Mouse (Mus musculus) midbrain, embryonic 15.5 days (tissue): Measurements from ENCODE around the gene 4933434E20Rik. TPM values are rescaled to one million over a fixed set of nuclear protein-coding genes. Genes with fewer than 3 reads are reported as not detected.
A peak's percentile ranks its signal among the peaks of the same experiment; 100 is the strongest.

Experiments used
- ATAC-seq: fragments of 200-750 bp; cut with Nextera tagmentation; replicated peaks from 2 replicates; pipeline ENCODE4 v1.8.0; 2017; ENCODE audit warnings: moderate TSS enrichment
- H3K27ac ChIP-seq: fragments of 300-500 bp; sonication (generic); 2 replicates; pipeline ENCODE4 v1.5.1; 2015; ENCODE audit warnings: mild to moderate bottlenecking, inconsistent platforms
- H3K27me3 ChIP-seq: fragments of 300-500 bp; sonication (generic); replicated peaks from 2 replicates; pipeline ENCODE4 v1.6.1; 2015; ENCODE audit warnings: inconsistent platforms
- H3K36me3 ChIP-seq: fragments of 300-500 bp; sonication (generic); replicated peaks from 2 replicates; pipeline ENCODE4 v1.6.1; 2015; ENCODE audit warnings: inconsistent platforms
- H3K4me1 ChIP-seq: fragments of 300-500 bp; sonication (generic); 2 replicates; pipeline ENCODE4 v1.6.1; 2015; ENCODE audit warnings: inconsistent platforms
- H3K4me2 ChIP-seq: fragments of 300-500 bp; sonication (generic); 2 replicates; pipeline ENCODE4 v1.6.1; 2015; ENCODE audit warnings: inconsistent platforms, mild to moderate bottlenecking, moderate library complexity
- H3K4me3 ChIP-seq: fragments of 300-500 bp; sonication (generic); 2 replicates; pipeline ENCODE4 v1.5.1; 2015; ENCODE audit warnings: mild to moderate bottlenecking, inconsistent platforms
- H3K9ac ChIP-seq: fragments of 300-500 bp; sonication (generic); 2 replicates; pipeline ENCODE4 v1.6.1; 2015; ENCODE audit warnings: mild to moderate bottlenecking, inconsistent platforms
- H3K9me3 ChIP-seq: fragments of 300-500 bp; sonication (generic); 2 replicates; pipeline ENCODE4 v1.6.1; 2016; ENCODE audit warnings: inconsistent platforms
- WGBS: fragments of 180-500 bp; shearing (Covaris S2); methylation state at CpG from one replicate; pipeline ENCODE4 v1.1.7; 2015; ENCODE audit warnings: mixed read lengths; 5-methylcytosine and 5-hydroxymethylcytosine counted together
- microRNA counts: library from miRNA; unstranded; fragments of <30 nt; microRNA quantifications from one replicate; lab custom pipeline; 2016
- microRNA-seq: library from miRNA; unstranded; fragments of <30 nt; microRNA quantifications from one replicate; pipeline ENCODE4, GENCODE M21; 2016
- polyA plus RNA-seq: library from polyadenylated mRNA; unstranded; fragments of >200 nt; fragmentation: Nextera tagmentation; extraction: Ambion mirVana; gene quantifications from 2 replicates; pipeline ENCODE4 v1.2.1, GENCODE M21; 2015

4933434E20Rik gene
- polyA plus RNA-seq, 1 experiment from 2014 or later = 210 TPM

DNA sequence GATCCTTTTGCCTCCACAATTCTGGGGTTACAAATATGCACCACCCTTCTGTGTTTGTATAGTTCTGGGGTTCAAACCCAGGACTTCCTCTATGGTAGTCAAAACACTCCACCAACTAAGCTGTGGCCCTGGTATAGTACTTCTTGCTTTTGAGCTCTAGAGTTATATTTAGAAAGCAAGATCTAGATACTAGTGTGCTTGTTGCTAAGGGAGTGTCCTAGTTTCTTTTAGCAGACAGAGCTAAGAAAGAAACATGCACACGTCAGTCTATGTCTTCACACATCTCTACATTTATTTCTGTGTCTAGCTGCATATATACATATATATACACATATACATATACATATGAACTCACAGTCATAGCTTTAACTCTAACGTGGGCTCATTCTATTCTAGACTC lies 60.3 kb downstream of the 4933434E20Rik start:
- Histone ChIP-seq H3K9me3 (no peaks in the 10 kb centered on the region), H3K27me3 (no peaks in the 10 kb centered on the region), H3K36me3 (no peaks in the 10 kb centered on the region), H3K4me1 (no peaks in the 10 kb centered on the region), H3K9ac (no peak overlapping the region), H3K4me3 (no peak overlapping the region), H3K27ac (no peak overlapping the region), H3K4me2 (no peak overlapping the region)
- 83% methylated on average over 2 of the region's 2 CpGs for WGBS
- no peak for ATAC-seq

GRCm38 (mm10) chr3:90114342-90114741 lies 62.9 kb downstream of the 4933434E20Rik start:
- 87% methylated on average over 2 of the region's 2 CpGs for WGBS
- no peak for ATAC-seq
- Histone ChIP-seq H3K4me3 (no peak overlapping the region), H3K9me3 (no peaks in the 10 kb centered on the region), H3K27ac (no peak overlapping the region), H3K4me1 (no peaks in the 10 kb centered on the region), H3K4me2 (no peak overlapping the region), H3K36me3 (no peaks in the 10 kb centered on the region), H3K9ac (no peak overlapping the region), H3K27me3 (no peaks in the 10 kb centered on the region)

DNA sequence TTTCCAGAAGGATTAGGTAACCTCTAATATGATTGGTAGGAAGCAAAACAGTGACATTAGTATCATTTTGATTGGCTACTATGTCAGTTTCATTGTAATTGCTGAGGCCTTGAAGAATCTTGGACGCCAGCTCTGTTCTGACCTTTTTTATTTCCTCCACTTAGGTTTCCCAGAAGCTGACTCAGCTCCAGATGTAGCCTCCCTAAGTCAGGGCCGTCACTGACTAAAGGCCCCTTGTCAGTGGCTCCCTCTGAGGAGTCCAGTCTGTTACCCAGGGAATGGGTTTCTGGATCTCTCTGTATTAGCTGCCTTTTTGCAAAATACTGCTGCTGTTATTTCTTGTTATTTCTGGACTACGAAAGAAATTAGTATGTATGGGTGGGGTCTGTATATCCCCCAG lies 64.1 kb downstream of the 4933434E20Rik start:
- Histone ChIP-seq H3K4me1 (no peaks in the 10 kb centered on the region), H3K27me3 (no peaks in the 10 kb centered on the region), H3K9me3 (no peaks in the 10 kb centered on the region), H3K9ac (no peak overlapping the region), H3K27ac (no peak overlapping the region), H3K4me2 (no peak overlapping the region), H3K4me3 (no peak overlapping the region), H3K36me3 (no peaks in the 10 kb centered on the region)
- WGBS = 75% methylated on average over 3 of the region's 3 CpGs
- ATAC-seq = no peak

MicroRNA genes within 50 kb of the gene (microRNA counts, 519-probe panel; counts per million panel counts)
- 3,352 counts per million, percentile 77 among the panel's probes with 10 or more counts for microRNA mmu-miR-190b (lab: Ali Mortazavi, UCI)

Small RNAs within 50 kb of the gene (microRNA-seq; reads per million reads assigned to microRNA genes)
- gene Mir190b = 28.1 reads per million, percentile 39 among the genes with 10 or more reads in this experiment
- 0.74 reads per million for gene Mir7669

Other genes with a start within 250 kb of the 4933434E20Rik start
- 1.6 TPM in 2 replicates for gene She, start 220.3 kb upstream of the 4933434E20Rik start, polyA plus RNA-seq
- 1.1 and 1.2 TPM in 2 replicates for gene Il6ra, start 138.4 kb upstream of the 4933434E20Rik start, polyA plus RNA-seq
- 12.8 and 13.6 TPM in 2 replicates for gene Atp8b2, start 88.1 kb upstream of the 4933434E20Rik start, polyA plus RNA-seq
- gene Hax1, start 52.9 kb upstream of the 4933434E20Rik start, polyA plus RNA-seq = 106 and 121 TPM in 2 replicates
- 126 and 135 TPM in 2 replicates for gene Ubap2l, start 992 bp downstream of the 4933434E20Rik start, polyA plus RNA-seq
- 382 TPM in 2 replicates for gene Tpm3, start 21.0 kb downstream of the 4933434E20Rik start, polyA plus RNA-seq
- 0.26 and 0.43 TPM in 2 replicates for gene Nup210l, start 52.5 kb downstream of the 4933434E20Rik start, polyA plus RNA-seq
- gene Rps27, start 162.0 kb downstream of the 4933434E20Rik start, polyA plus RNA-seq = 731 and 753 TPM in 2 replicates
- gene Rab13, start 162.1 kb downstream of the 4933434E20Rik start, polyA plus RNA-seq = 23.8 and 26.0 TPM in 2 replicates
- gene Jtb, start 180.0 kb downstream of the 4933434E20Rik start, polyA plus RNA-seq = 90.6 and 94.3 TPM in 2 replicates
- gene Creb3l4, start 191.9 kb downstream of the 4933434E20Rik start, polyA plus RNA-seq = 1.6 and 2.3 TPM in 2 replicates
- gene Slc39a1, start 196.5 kb downstream of the 4933434E20Rik start, polyA plus RNA-seq = 48.4 and 52.1 TPM in 2 replicates
- gene Crtc2, start 202.5 kb downstream of the 4933434E20Rik start, polyA plus RNA-seq = 24.0 and 26.6 TPM in 2 replicates
- 7.4 and 11.2 TPM in 2 replicates for gene Dennd4b, start 213.5 kb downstream of the 4933434E20Rik start, polyA plus RNA-seq
- 13.2 and 14.5 TPM in 2 replicates for gene Gatad2b, start 241.5 kb downstream of the 4933434E20Rik start, polyA plus RNA-seq